Mouse (Mus musculus): ENCODE results near the gene Atp10a. TPM values are rescaled to one million over a fixed set of nuclear protein-coding genes. Genes with fewer than 3 reads are reported as not detected.

Atp10a gene
- polyA plus RNA-seq, 1 experiment from 2014 or later = 2.7 TPM

DNA sequence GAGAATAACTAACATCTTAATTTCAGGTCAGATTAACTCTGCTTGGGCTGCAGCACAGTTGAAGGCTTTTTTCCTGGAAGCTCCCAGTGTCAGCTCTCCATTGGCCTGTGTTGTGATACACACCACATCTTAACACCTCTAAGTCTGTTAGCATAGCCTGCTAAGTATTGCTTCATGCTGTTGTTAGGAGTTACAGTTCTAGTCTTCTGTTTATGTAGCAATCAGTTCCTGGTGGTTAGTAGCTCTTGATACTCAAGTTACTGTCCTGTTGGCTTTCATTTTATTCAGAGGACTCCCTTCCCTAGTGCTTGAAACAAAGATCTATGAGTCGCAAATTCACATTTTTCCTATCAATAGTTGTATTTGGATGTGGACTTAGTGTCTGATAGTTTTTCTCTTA lies 39.7 kb downstream of the Atp10a start:
- 92% methylated on average over 1 of the region's 1 CpGs for WGBS
- no peaks in the 10 kb centered on the region for H3K9me3 ChIP-seq (ENCODE audit: control insufficient read depth, low read length)

DNA sequence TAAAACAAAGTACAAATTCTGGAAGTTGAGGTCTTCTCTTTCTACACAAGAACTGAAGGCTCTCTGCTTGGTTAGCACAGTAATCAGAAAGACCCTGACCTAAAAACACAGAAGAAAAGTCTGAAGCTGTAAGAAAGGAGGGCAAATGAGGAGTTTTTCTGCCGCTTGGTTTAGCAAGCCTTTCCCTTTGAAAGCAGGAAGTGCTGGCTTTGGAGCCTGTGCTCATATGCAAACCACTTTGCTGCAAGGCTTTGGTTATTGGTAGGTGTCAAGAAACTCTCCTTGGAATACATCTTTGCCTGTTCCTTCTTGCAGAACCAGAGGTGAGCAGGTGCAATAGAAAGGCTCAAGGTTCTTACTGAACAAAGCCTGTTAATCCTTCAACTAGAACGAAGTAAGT lies 41.1 kb downstream of the Atp10a start:
- 64% methylated on average over 2 of the region's 2 CpGs for WGBS
- H3K27me3 ChIP-seq (ENCODE audit: control insufficient read depth, insufficient read depth, low read length) = no peaks in the 10 kb centered on the region
- no peaks in the 10 kb centered on the region for H3K36me3 ChIP-seq (ENCODE audit: control insufficient read depth, insufficient read depth, low read length)

More for the DNA sequence above, 39.7 kb downstream of the Atp10a start:
- Histone ChIP-seq H3K9ac (ENCODE audit: low read length) (no peak overlapping the region), H3K4me2 (ENCODE audit: low read depth) (no peak overlapping the region), H3K36me3 (ENCODE audit: control insufficient read depth, insufficient read depth, low read length) (no peaks in the 10 kb centered on the region), H3K27me3 (ENCODE audit: control insufficient read depth, insufficient read depth, low read length) (no peaks in the 10 kb centered on the region), H3K4me1 (ENCODE audit: control insufficient read depth, insufficient read depth, low read length) (no peaks in the 10 kb centered on the region), H3K4me3 (ENCODE audit: low read depth, low read length) (no peak overlapping the region), H3K27ac (ENCODE audit: low read depth, low read length) (no peak overlapping the region)
- DNase-seq (ENCODE audit: low spot score) (no peak), ATAC-seq (ENCODE audit: insufficient read depth, low FRiP score, low TSS enrichment) (no peak)

GRCm38 (mm10) chr7:58698738-58699442 lies 42.9 kb downstream of the Atp10a start:
- Histone ChIP-seq H3K27ac (ENCODE audit: low read depth, low read length) (no peak overlapping the region), H3K9ac (ENCODE audit: low read length) (no peak overlapping the region), H3K4me2 (ENCODE audit: low read depth) (no peak overlapping the region), H3K9me3 (ENCODE audit: control insufficient read depth, low read length) (no peaks in the 10 kb centered on the region), H3K27me3 (ENCODE audit: control insufficient read depth, insufficient read depth, low read length) (no peaks in the 10 kb centered on the region), H3K36me3 (ENCODE audit: control insufficient read depth, insufficient read depth, low read length) (no peaks in the 10 kb centered on the region), H3K4me3 (ENCODE audit: low read depth, low read length) (no peak overlapping the region), H3K4me1 (ENCODE audit: control insufficient read depth, insufficient read depth, low read length) (no peaks in the 10 kb centered on the region)
- 86% methylated on average over 7 of the region's 7 CpGs for WGBS
- no peak for ATAC-seq (ENCODE audit: insufficient read depth, low FRiP score, low TSS enrichment)
- DNase-seq (ENCODE audit: low spot score) = no peak

More for the DNA sequence above, 41.1 kb downstream of the Atp10a start:
- H3K9ac ChIP-seq (ENCODE audit: low read length) = no peak overlapping the region
- H3K4me3 ChIP-seq (ENCODE audit: low read depth, low read length) = no peak overlapping the region
- no peak overlapping the region for H3K4me2 ChIP-seq (ENCODE audit: low read depth)
- no peak overlapping the region for H3K27ac ChIP-seq (ENCODE audit: low read depth, low read length)
- ATAC-seq (ENCODE audit: insufficient read depth, low FRiP score, low TSS enrichment) (no peak), DNase-seq (ENCODE audit: low spot score) (no peak)
- no peaks in the 10 kb centered on the region for H3K9me3 ChIP-seq (ENCODE audit: control insufficient read depth, low read length)
- no peaks in the 10 kb centered on the region for H3K4me1 ChIP-seq (ENCODE audit: control insufficient read depth, insufficient read depth, low read length)

DNA sequence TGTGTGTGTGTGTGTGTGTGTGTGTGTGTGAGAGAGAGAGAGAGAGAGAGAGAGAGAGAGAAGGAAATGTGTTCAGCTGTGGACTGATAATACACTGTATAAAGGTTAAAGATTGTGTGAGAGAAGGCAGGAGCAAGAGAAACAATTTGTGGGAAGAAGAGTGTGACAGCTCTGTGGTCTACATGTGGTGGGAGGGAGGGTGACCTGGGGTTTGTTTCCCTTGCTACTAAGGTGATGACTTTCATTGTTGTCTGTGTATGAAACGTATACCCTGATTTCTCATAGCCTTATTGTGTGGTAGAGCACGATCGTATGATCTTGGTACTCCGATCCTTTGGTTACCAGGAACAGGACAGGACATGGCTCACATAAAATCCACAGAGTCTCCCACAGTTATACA lies 45.3 kb downstream of the Atp10a start:
- DNase-seq (ENCODE audit: low spot score) (no peak), ATAC-seq (ENCODE audit: insufficient read depth, low FRiP score, low TSS enrichment) (no peak)
- no peaks in the 10 kb centered on the region for H3K36me3 ChIP-seq (ENCODE audit: control insufficient read depth, insufficient read depth, low read length)
- no peaks in the 10 kb centered on the region for H3K4me1 ChIP-seq (ENCODE audit: control insufficient read depth, insufficient read depth, low read length)
- H3K4me3 ChIP-seq (ENCODE audit: low read depth, low read length) = no peak overlapping the region
- H3K9ac ChIP-seq (ENCODE audit: low read length) = no peak overlapping the region
- WGBS = 94% methylated on average over 4 of the region's 4 CpGs
- no peak overlapping the region for H3K27ac ChIP-seq (ENCODE audit: low read depth, low read length)
- H3K4me2 ChIP-seq (ENCODE audit: low read depth) = no peak overlapping the region
- no peaks in the 10 kb centered on the region for H3K9me3 ChIP-seq (ENCODE audit: control insufficient read depth, low read length)
- H3K27me3 ChIP-seq (ENCODE audit: control insufficient read depth, insufficient read depth, low read length) = no peaks in the 10 kb centered on the region

- no peak overlapping the region for H3K9ac ChIP-seq (ENCODE audit: low read length)
- WGBS = 95% methylated on average over 3 of the region's 3 CpGs
- no peak overlapping the region for H3K4me3 ChIP-seq (ENCODE audit: low read depth, low read length)
- H3K36me3 ChIP-seq (ENCODE audit: control insufficient read depth, insufficient read depth, low read length) = no peaks in the 10 kb centered on the region
- H3K4me2 ChIP-seq (ENCODE audit: low read depth) = no peak overlapping the region
- no peaks in the 10 kb centered on the region for H3K27me3 ChIP-seq (ENCODE audit: control insufficient read depth, insufficient read depth, low read length)
- H3K4me1 ChIP-seq (ENCODE audit: control insufficient read depth, insufficient read depth, low read length) = no peaks in the 10 kb centered on the region
- no peaks in the 10 kb centered on the region for H3K9me3 ChIP-seq (ENCODE audit: control insufficient read depth, low read length)
- DNase-seq (ENCODE audit: low spot score) = no peak
- no peak overlapping the region for H3K27ac ChIP-seq (ENCODE audit: low read depth, low read length)
- no peak for ATAC-seq (ENCODE audit: insufficient read depth, low FRiP score, low TSS enrichment)
Measured at GRCm38 (mm10) chr7:58705158-58705557, 49.2 kb downstream of the Atp10a start.

DNA sequence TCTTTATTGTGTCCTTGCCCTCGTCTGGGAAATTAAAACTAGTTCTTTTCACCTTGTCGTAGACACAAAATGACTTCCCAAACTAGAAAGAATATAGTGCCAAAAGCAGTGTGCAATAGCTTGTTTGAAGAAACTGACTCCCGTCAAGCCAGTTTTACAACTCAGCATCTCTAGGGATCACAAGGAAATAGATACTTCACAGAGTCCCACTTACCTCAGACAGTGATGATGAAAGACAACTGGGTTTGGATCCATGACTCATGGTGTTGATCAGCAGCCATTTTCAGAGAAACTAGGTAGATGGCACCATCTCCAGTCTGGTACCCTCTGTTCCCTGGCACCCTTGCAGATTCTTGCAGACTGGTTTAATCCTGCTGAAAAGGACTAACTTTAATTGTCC lies 53.3 kb downstream of the Atp10a start:
- ATAC-seq (ENCODE audit: insufficient read depth, low FRiP score, low TSS enrichment) = no peak
- DNase-seq (ENCODE audit: low spot score) = no peak
- Histone ChIP-seq H3K27ac (ENCODE audit: low read depth, low read length) (no peak overlapping the region), H3K36me3 (ENCODE audit: control insufficient read depth, insufficient read depth, low read length) (no peaks in the 10 kb centered on the region), H3K4me3 (ENCODE audit: low read depth, low read length) (no peak overlapping the region), H3K4me1 (ENCODE audit: control insufficient read depth, insufficient read depth, low read length) (no peaks in the 10 kb centered on the region), H3K4me2 (ENCODE audit: low read depth) (no peak overlapping the region), H3K9me3 (ENCODE audit: control insufficient read depth, low read length) (no peaks in the 10 kb centered on the region), H3K9ac (ENCODE audit: low read length) (no peak overlapping the region), H3K27me3 (ENCODE audit: control insufficient read depth, insufficient read depth, low read length) (no peaks in the 10 kb centered on the region)
- WGBS = 88% methylated on average over 3 of the region's 3 CpGs

- ATAC-seq (ENCODE audit: insufficient read depth, low FRiP score, low TSS enrichment) = no peak
- H3K27ac ChIP-seq (ENCODE audit: low read depth, low read length) = no peak overlapping the region
- H3K9me3 ChIP-seq (ENCODE audit: control insufficient read depth, low read length) = no peaks in the 10 kb centered on the region
- no peaks in the 10 kb centered on the region for H3K36me3 ChIP-seq (ENCODE audit: control insufficient read depth, insufficient read depth, low read length)
- H3K4me3 ChIP-seq (ENCODE audit: low read depth, low read length) = no peak overlapping the region
- H3K9ac ChIP-seq (ENCODE audit: low read length) = no peak overlapping the region
- no peaks in the 10 kb centered on the region for H3K4me1 ChIP-seq (ENCODE audit: control insufficient read depth, insufficient read depth, low read length)
- 85% methylated on average over 1 of the region's 1 CpGs for WGBS
- no peak overlapping the region for H3K4me2 ChIP-seq (ENCODE audit: low read depth)
- no peak for DNase-seq (ENCODE audit: low spot score)
- H3K27me3 ChIP-seq (ENCODE audit: control insufficient read depth, insufficient read depth, low read length) = no peaks in the 10 kb centered on the region
Measured at GRCm38 (mm10) chr7:58710312-58710711, 54.3 kb downstream of the Atp10a start.

GRCm38 (mm10) chr7:58711811-58712210 lies 55.8 kb downstream of the Atp10a start:
- 92% methylated on average over 7 of the region's 7 CpGs for WGBS
- no peak overlapping the region for H3K27ac ChIP-seq (ENCODE audit: low read depth, low read length)
- no peaks in the 10 kb centered on the region for H3K36me3 ChIP-seq (ENCODE audit: control insufficient read depth, insufficient read depth, low read length)
- H3K4me3 ChIP-seq (ENCODE audit: low read depth, low read length) = no peak overlapping the region
- ATAC-seq (ENCODE audit: insufficient read depth, low FRiP score, low TSS enrichment) (no peak), DNase-seq (ENCODE audit: low spot score) (no peak)
- no peak overlapping the region for H3K4me2 ChIP-seq (ENCODE audit: low read depth)
- no peaks in the 10 kb centered on the region for H3K9me3 ChIP-seq (ENCODE audit: control insufficient read depth, low read length)
- no peaks in the 10 kb centered on the region for H3K4me1 ChIP-seq (ENCODE audit: control insufficient read depth, insufficient read depth, low read length)
- H3K27me3 ChIP-seq (ENCODE audit: control insufficient read depth, insufficient read depth, low read length) = no peaks in the 10 kb centered on the region
- no peak overlapping the region for H3K9ac ChIP-seq (ENCODE audit: low read length)

- ATAC-seq (ENCODE audit: insufficient read depth, low FRiP score, low TSS enrichment) = no peak
- Histone ChIP-seq H3K36me3 (ENCODE audit: control insufficient read depth, insufficient read depth, low read length) (no peaks in the 10 kb centered on the region), H3K27me3 (ENCODE audit: control insufficient read depth, insufficient read depth, low read length) (no peaks in the 10 kb centered on the region), H3K4me1 (ENCODE audit: control insufficient read depth, insufficient read depth, low read length) (no peaks in the 10 kb centered on the region), H3K9me3 (ENCODE audit: control insufficient read depth, low read length) (no peaks in the 10 kb centered on the region), H3K27ac (ENCODE audit: low read depth, low read length) (no peak overlapping the region), H3K9ac (ENCODE audit: low read length) (no peak overlapping the region), H3K4me2 (ENCODE audit: low read depth) (no peak overlapping the region), H3K4me3 (ENCODE audit: low read depth, low read length) (no peak overlapping the region)
- DNase-seq (ENCODE audit: low spot score) = no peak
- WGBS = 67% methylated on average over 1 of the region's 1 CpGs
Measured at GRCm38 (mm10) chr7:58715576-58716144, 59.7 kb downstream of the Atp10a start.
